Mouse (Mus musculus) spleen, adult 2 months (tissue): ENCODE results near the gene Apol7a.

Experiments used
- CTCF ChIP-seq: fragments of 200-500 bp; IDR thresholded peaks from 2 replicates; pipeline ENCODE4 v1.5.1; 2011; ENCODE audit warnings: mild to moderate bottlenecking, inconsistent platforms; ENCODE audit not compliant: insufficient read depth, insufficient read length, insufficient replicate concordance; ENCODE audit errors: extremely low read depth
- POLR2A ChIP-seq: fragments of 200-500 bp; IDR thresholded peaks from 2 replicates; pipeline ENCODE4 v1.6.1; 2011; ENCODE audit warnings: low read depth, low read length, inconsistent platforms

DNA sequence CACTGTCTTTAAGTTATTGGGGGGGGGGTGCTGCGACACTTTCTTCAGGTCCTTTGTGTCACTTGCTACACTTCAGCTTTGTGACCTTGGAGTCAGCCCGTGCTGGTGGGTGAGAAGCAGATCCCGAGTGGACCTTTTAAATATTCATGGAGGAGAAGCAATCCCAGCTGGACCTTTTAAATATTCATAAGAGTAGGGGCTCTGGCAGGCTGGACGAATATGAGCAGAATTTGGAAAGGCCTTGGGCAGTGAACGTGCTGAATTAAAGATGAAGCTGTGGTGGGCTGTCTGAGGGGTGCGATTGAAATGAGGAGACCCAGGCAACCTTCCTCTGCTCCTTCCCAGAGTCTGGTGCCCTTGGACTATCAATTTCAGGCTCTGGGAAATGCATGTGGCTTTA lies 35.3 kb downstream of the Apol7a start:
- TF ChIP-seq CTCF (no peak), POLR2A (no peak)
